Mouse (Mus musculus): ENCODE measurements around the gene Abcg8.

- no peak for TF ChIP-seq TCF12 (IDR thresholded peaks at IDR 0.05; ENCODE audit: low read depth, low read length)
- no peak for TF ChIP-seq EP300 (IDR thresholded peaks at IDR 0.05; ENCODE audit: low read depth in 1 of 2, low read length in 2 of 2)
- TF ChIP-seq MAZ (IDR thresholded peaks at IDR 0.05; ENCODE audit: low read depth, low read length), result no peak
- no peak for TF ChIP-seq USF1 (IDR thresholded peaks at IDR 0.05; ENCODE audit: low read depth, low read length)
- TF ChIP-seq CTCF (IDR thresholded peaks at IDR 0.05 in 2 of 3, conservative IDR thresholded peaks at IDR 0.05 in 1 of 3; ENCODE audit: control insufficient read depth in 1 of 3, insufficient read depth in 1 of 3, low read depth in 2 of 3, low read length in 3 of 3, poor library complexity in 1 of 3, severe bottlenecking in 1 of 3), result no peak
- TF ChIP-seq MYC (IDR thresholded peaks at IDR 0.05; ENCODE audit: low read depth, low read length), result no peak
- no peak for TF ChIP-seq ZNF384 (IDR thresholded peaks at IDR 0.05; ENCODE audit: low read depth, low read length)
- TF ChIP-seq CHD1 (IDR thresholded peaks at IDR 0.05; ENCODE audit: low read depth, low read length), result no peak
- TF ChIP-seq POLR2A (IDR thresholded peaks at IDR 0.05; ENCODE audit: control insufficient read depth in 1 of 2, insufficient read depth in 1 of 2, low read depth in 1 of 2, low read length in 2 of 2, poor library complexity in 1 of 2), result no peak
Measured at GRCm38 (mm10) chr17:84674048-84674447, 2.1 kb upstream of the Abcg8 start.

Data from MEL (cell line).